Mouse (Mus musculus) frontal cortex, postnatal 25 days (tissue): Measurements from ENCODE around the gene Meis3.

Source experiments
- DNase-seq, 2 experiments: peaks; one replicate each; pipeline ENCODE4 v3.0.0; 2022; ENCODE audit warnings: low spot score in 2 of 2

The Meis3 gene

GRCm38 (mm10) chr7:16174597-16175541, at the start of gene Meis3:
Meis3 (plus strand) TSS chr7:16175090.
- no peak for DNase-seq

GRCm38 (mm10) chr7:16125829-16126228, 49.1 kb upstream of the Meis3 start:
- DNase-seq, result no peak

- DNase-seq, result no peak
Observed at GRCm38 (mm10) chr7:16128344-16128743, 46.5 kb upstream of the Meis3 start.

GRCm38 (mm10) chr7:16128899-16129298, 46.0 kb upstream of the Meis3 start:
- DNase-seq, result no peak

- peak; percentile 71 to 73 for DNase-seq
Observed at GRCm38 (mm10) chr7:16129421-16129845, 45.5 kb upstream of the Meis3 start, which contains the start of gene Slc8a2. Slc8a2 (plus strand) TSS chr7:16129826.

DNA sequence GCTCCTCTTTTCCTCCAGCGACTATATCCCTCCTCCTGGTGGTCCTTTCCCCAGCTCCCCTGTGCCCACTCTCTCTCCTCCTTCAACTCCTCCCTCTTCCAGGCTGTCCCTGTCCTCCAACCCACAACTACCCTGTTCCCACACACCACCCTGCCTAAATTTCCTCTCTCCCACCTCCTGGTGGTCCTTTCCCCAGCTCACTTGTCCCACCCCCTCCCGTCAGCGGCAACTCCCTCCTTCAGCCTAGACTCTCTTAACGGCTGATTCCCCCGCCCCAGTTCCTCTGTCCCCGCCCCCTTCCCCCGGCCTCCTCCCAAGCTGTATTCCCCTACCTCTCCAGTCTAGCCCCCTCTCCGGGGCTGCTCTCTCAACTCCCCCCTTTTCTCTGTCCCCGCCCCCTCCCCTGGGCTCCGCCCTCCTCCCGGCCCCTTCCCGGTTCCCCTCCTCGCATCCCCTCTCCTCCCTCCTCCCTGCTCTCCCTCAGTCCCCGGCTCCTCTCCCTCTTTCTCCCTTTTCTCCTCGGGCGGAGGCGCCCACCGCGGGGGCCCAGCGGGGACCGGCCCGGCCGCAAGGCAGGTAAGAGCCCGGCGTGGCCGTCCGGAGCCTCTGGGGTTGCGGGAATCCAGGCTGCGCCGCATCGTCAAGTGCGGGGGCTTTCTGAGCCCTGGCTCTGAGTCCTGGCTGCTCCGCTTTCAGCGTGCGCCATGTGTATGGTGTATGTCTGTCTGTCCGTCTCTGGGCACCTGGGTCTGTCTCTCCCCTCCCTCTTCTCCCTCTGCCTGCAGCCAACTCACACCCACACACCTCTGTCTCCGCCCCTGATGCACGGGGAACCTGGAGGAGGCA, 44.8 kb upstream of the Meis3 start:
- DNase-seq, result no peak

- DNase-seq, result no peak
Observed at GRCm38 (mm10) chr7:16130956-16131634, 43.8 kb upstream of the Meis3 start.

DNA sequence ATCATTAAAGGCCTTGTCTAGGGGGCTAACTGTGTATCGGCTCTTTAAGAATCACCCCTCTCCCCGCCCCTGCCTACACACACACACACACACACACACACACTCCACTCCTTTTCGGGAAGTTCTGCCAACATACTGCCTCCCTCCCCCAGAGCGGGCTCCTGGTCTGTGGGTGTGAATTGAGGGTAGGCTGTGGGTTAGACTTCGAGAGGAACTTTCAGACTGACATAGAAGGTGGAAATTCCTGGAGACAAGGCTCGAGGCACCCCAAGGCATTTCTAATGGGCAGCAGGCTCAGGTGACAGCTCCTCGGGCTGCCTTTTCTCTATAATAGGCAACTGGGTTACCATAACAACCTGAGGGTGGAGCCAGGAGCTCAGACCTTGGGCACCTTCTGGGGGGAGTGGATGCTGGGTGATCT, 42.7 kb upstream of the Meis3 start:
- no peak for DNase-seq

DNA sequence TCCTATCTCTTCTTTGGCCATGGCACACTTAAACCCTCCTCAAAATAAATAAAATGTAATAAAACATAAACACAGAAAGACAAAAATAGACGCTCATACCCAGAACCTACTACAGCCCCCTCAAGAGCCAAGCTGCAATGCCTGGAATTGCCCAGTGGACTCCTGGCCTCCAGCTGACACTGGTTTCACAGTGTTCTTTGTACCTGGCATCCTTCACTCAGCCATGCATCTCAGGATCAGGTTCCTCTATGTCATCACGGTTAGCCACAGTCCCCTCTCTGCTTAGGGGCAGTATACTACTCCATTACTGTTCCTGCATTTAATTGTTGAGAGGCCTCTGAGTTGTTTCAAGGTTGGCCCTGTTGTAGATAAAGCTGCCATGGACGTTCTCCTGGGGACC, 42.0 kb upstream of the Meis3 start:
- no peak for DNase-seq

- no peak for DNase-seq
Observed at GRCm38 (mm10) chr7:16133691-16134090, 41.2 kb upstream of the Meis3 start.

DNA sequence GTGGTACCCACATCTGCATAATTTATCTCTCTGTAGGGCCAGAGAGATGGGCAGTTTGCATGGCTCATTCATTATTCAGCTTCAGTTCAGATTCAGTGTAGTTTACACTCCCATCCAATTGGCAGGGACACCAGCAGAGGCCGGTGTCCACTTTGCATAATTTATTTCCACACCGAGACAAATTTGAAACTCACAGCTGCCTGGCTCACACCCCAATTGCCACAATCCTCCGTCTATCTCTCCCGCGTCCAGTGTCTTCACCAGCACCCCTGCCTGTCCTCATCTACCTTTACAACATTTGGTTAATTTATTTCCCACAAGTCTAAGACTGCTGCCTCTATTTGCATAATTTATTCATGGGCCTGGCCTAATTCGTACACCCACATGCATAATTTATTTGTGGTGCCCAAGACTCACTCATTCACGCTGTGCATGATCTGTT, 39.9 kb upstream of the Meis3 start:
- no peak for DNase-seq

GRCm38 (mm10) chr7:16146489-16147410, 28.1 kb upstream of the Meis3 start:
- DNase-seq, result no peak

DNA sequence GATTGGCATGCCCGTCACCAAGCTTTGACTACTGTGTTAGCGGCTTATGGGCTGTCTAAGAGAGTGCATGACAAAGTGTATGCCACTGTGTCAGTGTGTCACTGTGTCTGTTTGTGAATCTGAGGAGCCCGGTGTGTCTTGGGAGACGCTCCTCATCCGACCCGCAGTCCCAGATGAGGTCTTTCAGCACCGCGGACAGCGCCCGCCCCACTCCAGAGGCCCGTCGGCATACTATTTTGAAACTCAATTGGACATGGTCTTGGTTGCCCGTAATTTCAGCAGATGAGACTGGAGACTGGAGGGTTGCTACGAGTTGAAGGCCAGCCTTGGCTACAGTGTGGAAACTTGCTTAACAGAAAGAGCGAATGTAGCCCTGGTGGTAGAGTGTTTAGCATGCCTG, 27.2 kb upstream of the Meis3 start:
- DNase-seq, result no peak

DNA sequence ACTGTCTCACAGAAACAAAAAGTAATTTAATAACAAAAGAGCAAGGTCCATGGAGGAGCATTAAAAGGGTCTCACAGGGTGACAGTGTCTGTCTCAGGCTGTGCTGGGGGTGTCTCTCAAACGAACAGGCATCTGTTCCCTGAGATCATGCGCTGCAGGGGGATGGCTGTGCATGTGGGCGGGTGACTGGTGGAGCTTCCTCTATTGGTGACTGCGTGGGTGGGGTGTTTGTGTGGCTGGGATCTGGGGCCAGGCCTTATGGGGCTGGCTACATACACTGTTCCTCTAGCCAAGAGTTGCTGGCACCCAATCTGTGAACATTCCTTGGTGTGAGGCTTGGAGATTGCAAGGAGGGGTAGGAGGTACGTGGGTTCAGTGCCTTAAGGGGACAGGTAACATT, 25.6 kb upstream of the Meis3 start:
- DNase-seq, result peak in 1 of 2 experiments; percentile 75

DNA sequence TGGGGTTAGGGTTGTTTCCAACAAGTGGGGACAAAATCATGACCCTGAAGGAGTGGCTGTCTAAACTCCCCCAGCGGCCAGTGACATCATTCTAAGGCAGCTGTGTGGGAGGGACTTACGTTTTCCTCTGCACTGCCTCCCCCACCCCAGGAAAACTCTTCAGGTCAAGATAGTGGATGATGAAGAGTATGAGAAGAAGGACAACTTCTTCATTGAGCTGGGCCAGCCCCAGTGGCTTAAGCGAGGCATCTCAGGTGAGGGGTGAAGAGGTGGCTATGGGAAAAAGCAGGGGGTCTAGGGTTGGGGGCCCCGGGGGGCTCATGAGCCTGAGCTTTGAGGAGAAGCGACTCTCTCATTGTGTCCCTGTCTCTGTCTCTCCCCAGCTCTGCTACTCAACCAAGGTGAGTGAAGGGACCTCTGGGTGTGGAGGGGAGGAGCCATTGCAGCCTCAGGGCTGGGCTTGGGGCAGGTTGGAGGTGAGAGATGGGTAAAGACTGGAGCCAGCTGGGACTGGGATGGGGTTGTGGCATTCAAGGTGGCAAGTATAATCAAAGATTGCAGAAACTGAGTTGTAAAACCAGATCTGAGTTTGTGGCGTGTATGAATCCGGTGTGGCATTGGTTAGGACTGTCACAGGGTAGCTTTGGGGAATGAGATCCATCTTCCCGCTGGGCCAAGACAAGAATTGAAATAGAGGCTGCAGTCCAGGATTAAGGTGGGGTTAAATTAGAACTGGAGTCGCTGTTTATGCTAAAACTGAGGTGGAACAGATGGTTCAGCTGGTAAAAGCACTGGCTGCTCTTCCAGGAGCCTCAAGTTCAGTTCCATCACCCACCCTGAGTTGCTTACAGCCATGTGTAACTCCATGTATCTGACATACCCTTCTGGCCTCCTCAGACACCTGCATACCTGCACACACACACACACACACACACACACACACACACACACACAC, 24.4 kb upstream of the Meis3 start:
- DNase-seq, result no peak

DNA sequence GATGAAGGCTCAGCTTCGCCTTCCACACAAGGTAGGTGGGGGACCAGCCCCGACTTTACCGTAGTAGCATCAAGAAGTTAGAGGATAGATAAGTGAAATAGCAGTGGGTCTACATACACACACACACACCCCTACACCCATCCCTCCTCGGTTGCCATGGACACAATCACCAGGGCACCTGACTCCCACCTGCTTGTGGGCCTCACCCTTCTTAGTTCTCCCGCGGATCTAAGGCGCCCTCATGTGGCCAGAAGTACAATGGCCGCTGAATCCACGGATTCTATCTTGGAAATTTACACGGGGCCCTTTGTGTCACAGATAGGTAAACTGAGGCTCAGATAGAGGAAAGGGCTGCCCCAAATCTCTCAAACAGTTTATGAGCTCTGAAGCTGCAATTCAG, 21.4 kb upstream of the Meis3 start:
- no peak for DNase-seq

DNA sequence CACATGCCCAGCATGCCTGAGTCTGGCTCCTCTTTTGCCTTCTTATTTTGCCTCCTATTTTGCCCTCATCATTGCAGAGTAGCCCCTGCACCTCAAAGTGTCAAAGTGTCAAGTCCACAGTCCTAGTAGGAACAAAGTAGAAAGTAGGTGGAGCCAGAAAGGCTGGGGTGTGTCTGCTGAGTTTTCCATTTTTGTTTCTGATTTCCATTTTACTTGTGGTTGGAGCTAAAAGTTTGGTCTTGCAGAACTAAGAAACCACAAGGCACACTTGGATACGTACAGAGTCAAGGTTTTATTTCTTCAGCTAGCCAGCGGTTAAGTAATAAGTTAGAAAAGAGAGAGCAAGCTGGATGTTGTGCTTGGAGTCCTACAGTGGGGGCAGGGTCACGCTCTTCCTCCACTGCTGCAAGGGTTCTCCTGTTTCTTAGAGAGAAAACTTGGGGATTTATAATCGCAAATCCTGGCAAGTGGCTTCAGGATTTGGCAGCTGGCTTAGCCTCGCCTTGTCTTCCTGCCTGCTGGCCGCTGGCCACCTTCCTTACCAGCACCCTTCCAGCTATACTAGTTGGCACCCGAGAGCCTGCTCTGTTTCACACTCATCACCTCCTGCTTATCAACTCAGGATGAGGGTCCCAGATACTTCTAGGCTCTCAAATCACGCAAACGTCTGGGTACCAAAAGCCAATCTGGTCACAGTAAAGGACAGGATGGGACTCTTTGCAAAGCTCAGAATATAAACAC, 19.6 kb upstream of the Meis3 start:
- DNase-seq, result no peak

DNA sequence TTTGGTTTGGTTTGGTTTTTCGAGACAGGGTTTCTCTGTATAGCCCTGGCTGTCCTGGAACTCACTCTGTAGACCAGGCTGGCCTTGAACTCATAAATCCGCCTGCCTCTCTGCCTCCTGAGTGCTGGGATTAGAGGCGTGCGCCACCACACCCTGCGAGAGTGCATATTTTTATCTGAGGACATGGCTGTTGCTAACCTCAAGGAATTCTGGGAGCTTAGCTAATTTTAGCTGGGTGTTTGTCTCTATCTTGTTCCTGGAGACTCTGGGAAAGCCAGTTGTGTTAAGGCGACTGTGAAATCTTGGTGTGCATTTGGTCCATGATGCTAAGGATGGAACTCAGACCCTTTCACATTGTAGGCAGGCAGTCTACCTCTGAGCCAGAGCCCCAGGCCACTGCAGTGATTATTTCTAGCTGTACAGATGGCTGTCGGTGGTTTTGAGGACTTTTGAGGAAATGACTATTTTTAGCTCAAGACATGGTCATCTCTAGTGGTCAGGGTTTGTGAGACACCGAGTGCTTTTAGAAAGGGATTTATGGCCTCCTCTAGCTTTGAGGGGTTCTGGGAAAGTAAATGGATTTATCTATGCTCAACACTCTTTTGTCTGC, 18.7 kb upstream of the Meis3 start:
- no peak for DNase-seq
